Mouse (Mus musculus): Measurements from ENCODE around the gene Gm10959. TPM values are rescaled to one million over a fixed set of nuclear protein-coding genes. Genes with fewer than 3 reads are reported as not detected.

Gm10959 gene
- polyA plus RNA-seq, 1 experiment from 2014 or later: not detected

DNA sequence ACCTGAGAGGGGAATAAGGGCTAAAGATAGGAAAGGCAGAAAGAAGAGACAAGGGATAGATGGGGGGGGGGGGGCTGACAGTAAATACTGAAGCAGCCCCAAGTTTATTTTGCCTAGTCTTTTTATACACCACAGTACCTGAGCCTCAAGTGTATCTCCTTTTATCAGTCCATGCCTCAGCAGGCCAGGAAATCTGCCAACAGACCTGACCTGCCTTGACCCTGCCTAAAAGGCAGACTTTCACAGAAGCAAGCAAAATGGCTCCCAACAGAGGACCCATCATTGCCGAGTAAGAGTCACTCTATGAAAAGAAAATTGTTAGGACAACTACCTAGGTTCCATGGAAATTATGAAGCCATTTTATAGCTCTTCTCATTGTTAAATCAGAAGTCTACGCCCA is 11.3 kb downstream of the Gm10959 start:
- no peaks in the 10 kb centered on the region for H3K9me3 ChIP-seq (ENCODE audit: control insufficient read depth, low read depth, low read length)
- no peak for ATAC-seq (ENCODE audit: insufficient number of reproducible peaks, insufficient read depth, low FRiP score, low read depth)
- H3K4me3 ChIP-seq (ENCODE audit: low read depth, low read length): no peak overlapping the region
- H3K36me3 ChIP-seq (ENCODE audit: control insufficient read depth, insufficient read depth, low read length): no peaks in the 10 kb centered on the region
- WGBS: 85% methylated on average over 2 of the region's 2 CpGs
- H3K27me3 ChIP-seq (ENCODE audit: control insufficient read depth, insufficient read depth, low read length): no peaks in the 10 kb centered on the region
- no peak overlapping the region for H3K9ac ChIP-seq (replicated peaks; ENCODE audit: low read depth, low read length)
- H3K4me1 ChIP-seq (ENCODE audit: control insufficient read depth, insufficient read depth, low read length): no peaks in the 10 kb centered on the region
- H3K4me2 ChIP-seq (replicated peaks; ENCODE audit: low read depth, low read length): no peak overlapping the region
- H3K27ac ChIP-seq (ENCODE audit: low read length): no peak overlapping the region

DNA sequence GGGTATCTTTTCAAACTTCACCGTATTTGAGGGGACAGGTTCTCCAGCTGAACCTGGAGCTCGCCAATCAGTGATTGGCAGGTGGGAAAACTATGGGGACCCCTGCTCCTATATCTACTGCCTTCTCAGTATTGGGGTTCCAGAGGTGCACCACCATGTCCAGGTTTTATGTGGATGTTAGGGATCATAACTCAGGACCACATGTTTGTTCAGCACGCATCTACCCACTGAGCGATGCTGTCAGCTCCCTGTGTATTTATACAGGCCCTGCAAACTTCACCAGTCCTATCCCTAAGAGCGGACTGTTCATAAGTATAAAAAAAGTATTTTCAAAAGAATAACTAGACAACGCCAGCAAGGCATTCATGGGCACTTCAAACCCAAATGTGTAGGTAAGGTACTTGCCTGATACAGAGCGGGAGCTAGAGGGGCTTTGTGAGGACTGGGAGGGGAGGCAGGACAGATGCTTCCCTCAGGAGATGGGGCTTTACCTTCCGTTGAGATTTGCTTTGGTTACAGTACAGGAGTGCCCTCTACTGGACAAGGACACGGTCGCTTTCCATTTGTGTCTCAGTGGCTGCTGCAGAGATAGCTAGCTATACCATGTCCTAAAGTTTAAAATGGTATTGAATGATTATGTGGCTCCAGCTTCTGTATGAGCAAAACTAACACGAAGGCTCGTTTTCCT is 15.3 kb downstream of the Gm10959 start:
- WGBS: 37% methylated on average over 12 of the region's 12 CpGs
- H3K27ac ChIP-seq (ENCODE audit: low read length): no peak overlapping the region
- ATAC-seq (ENCODE audit: insufficient number of reproducible peaks, insufficient read depth, low FRiP score, low read depth): no peak
- H3K9me3 ChIP-seq (ENCODE audit: control insufficient read depth, low read depth, low read length): no peaks in the 10 kb centered on the region
- no peaks in the 10 kb centered on the region for H3K27me3 ChIP-seq (ENCODE audit: control insufficient read depth, insufficient read depth, low read length)
- H3K4me2 ChIP-seq (replicated peaks; ENCODE audit: low read depth, low read length): no peak overlapping the region
- no peaks in the 10 kb centered on the region for H3K4me1 ChIP-seq (ENCODE audit: control insufficient read depth, insufficient read depth, low read length)
- no peaks in the 10 kb centered on the region for H3K36me3 ChIP-seq (ENCODE audit: control insufficient read depth, insufficient read depth, low read length)
- H3K4me3 ChIP-seq (ENCODE audit: low read depth, low read length): no peak overlapping the region
- H3K9ac ChIP-seq (replicated peaks; ENCODE audit: low read depth, low read length): no peak overlapping the region

DNA sequence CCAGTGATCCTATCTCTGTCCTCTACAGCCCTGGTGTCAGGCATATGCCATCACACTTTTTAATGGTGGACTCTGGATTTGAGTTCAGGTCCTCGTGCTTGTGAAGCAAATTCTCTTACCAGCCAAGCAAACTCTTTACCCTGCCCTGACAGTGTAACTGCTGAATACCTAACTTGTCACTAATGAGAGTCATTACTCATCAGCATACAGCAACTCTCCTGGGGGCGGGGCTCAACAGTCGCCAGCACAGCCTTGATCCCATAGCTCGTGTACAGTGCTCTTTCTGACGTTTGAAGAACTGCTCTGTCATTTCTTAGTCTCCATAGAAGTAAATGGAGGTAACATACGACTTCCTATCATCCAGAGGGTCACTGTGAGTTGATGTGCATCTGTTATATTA is 20.9 kb downstream of the Gm10959 start:
- no peaks in the 10 kb centered on the region for H3K36me3 ChIP-seq (ENCODE audit: control insufficient read depth, insufficient read depth, low read length)
- WGBS: 47% methylated on average over 6 of the region's 6 CpGs
- ATAC-seq (ENCODE audit: insufficient number of reproducible peaks, insufficient read depth, low FRiP score, low read depth): no peak
- H3K27me3 ChIP-seq (ENCODE audit: control insufficient read depth, insufficient read depth, low read length): no peaks in the 10 kb centered on the region
- H3K4me1 ChIP-seq (ENCODE audit: control insufficient read depth, insufficient read depth, low read length): no peaks in the 10 kb centered on the region
- no peaks in the 10 kb centered on the region for H3K9me3 ChIP-seq (ENCODE audit: control insufficient read depth, low read depth, low read length)
- no peak overlapping the region for H3K4me2 ChIP-seq (replicated peaks; ENCODE audit: low read depth, low read length)
- no peak overlapping the region for H3K4me3 ChIP-seq (ENCODE audit: low read depth, low read length)
- no peak overlapping the region for H3K9ac ChIP-seq (replicated peaks; ENCODE audit: low read depth, low read length)
- H3K27ac ChIP-seq (ENCODE audit: low read length): no peak overlapping the region

DNA sequence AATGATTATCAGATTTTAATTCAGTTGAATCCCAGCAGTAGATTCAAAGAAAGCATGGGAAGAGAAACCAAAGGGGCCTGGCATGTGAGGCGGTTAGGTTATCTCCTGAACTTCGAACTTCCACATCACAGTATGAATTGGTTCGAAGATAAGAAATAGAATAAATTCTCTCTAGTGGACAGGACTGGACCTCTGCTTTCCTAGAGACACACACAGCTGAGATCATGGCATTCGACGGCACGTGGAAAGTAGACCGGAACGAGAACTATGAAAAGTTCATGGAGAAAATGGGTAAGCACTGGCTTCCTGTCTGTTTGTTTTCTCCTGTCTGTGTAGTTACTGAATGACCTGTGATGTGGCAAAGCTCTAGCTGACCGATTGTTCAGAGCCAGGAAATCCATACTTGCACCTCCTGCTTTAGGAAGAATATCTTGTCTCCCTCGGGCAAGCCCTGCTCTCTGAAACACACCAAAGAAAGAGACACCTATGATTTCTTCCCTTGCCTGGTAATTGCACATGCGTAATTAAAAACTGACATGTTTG is 23.9 kb downstream of the Gm10959 start:
- H3K36me3 ChIP-seq (ENCODE audit: control insufficient read depth, insufficient read depth, low read length): no peaks in the 10 kb centered on the region
- WGBS: 67% methylated on average over 11 of the region's 11 CpGs
- no peak overlapping the region for H3K4me3 ChIP-seq (ENCODE audit: low read depth, low read length)
- H3K4me1 ChIP-seq (ENCODE audit: control insufficient read depth, insufficient read depth, low read length): no peaks in the 10 kb centered on the region
- no peak overlapping the region for H3K4me2 ChIP-seq (replicated peaks; ENCODE audit: low read depth, low read length)
- no peaks in the 10 kb centered on the region for H3K27me3 ChIP-seq (ENCODE audit: control insufficient read depth, insufficient read depth, low read length)
- H3K27ac ChIP-seq (ENCODE audit: low read length): no peak overlapping the region
- no peaks in the 10 kb centered on the region for H3K9me3 ChIP-seq (ENCODE audit: control insufficient read depth, low read depth, low read length)
- H3K9ac ChIP-seq (replicated peaks; ENCODE audit: low read depth, low read length): no peak overlapping the region
- ATAC-seq (ENCODE audit: insufficient number of reproducible peaks, insufficient read depth, low FRiP score, low read depth): no peak

DNA sequence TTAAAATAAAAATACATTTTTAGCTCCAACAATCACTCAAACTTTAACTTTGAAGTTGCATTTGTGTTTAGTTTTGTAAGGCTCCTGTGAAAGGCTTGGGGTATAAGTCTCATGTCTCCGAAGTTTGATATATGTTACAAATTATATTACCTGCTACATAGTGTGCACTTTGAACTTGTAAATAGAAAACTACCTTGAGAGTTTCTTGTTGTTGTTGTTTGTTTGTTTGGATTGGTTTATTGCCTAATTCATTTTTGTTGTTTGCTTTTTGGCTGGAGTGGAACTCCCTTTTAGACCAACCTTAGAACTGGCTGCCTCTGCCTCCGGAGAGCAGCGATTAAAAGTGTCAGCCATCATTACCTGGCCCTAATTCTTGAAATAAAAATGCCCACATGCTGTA is 24.4 kb downstream of the Gm10959 start, which contains the start of gene Fabp2:
Gene Fabp2 (plus strand): TSS at position 301 of the 400 bp plus-strand sequence.
- no peaks in the 10 kb centered on the region for H3K27me3 ChIP-seq (ENCODE audit: control insufficient read depth, insufficient read depth, low read length)
- ATAC-seq (ENCODE audit: insufficient number of reproducible peaks, insufficient read depth, low FRiP score, low read depth): no peak
- no peak within 1 kb of the TSS for H3K4me3 ChIP-seq (ENCODE audit: low read depth, low read length)
- H3K27ac ChIP-seq (ENCODE audit: low read length): no peak within 1 kb of the TSS
- no peaks in the 10 kb centered on the region for H3K36me3 ChIP-seq (ENCODE audit: control insufficient read depth, insufficient read depth, low read length)
- 92% methylated on average over 3 of the region's 3 CpGs for WGBS
- no peaks in the 10 kb centered on the region for H3K9me3 ChIP-seq (ENCODE audit: control insufficient read depth, low read depth, low read length)
- no peak within 1 kb of the TSS for H3K9ac ChIP-seq (replicated peaks; ENCODE audit: low read depth, low read length)
- no peak within 1 kb of the TSS for H3K4me2 ChIP-seq (replicated peaks; ENCODE audit: low read depth, low read length)
- no peaks in the 10 kb centered on the region for H3K4me1 ChIP-seq (ENCODE audit: control insufficient read depth, insufficient read depth, low read length)

DNA sequence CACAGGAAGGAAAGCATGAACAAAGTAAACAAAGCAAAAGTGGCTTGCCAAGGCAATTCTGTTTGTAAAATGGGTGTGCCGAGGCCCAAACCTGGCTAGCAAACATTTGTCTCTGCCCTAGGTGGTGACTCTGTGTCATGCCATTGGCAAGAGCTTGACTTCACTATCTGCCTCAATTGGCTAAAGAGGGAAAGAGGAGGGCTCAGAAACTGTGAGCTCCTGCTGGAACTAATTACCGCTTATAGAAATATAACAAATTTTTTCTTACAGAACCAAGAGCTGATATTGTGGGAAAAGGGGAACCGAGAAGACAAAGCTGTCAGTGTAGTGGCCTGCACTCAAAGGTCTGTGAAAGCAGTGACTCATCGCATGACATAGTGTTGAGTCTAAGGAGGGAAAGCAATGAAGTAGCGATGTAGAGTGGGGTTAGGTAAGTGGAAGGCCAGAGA is 30.8 kb downstream of the Gm10959 start:
- Histone ChIP-seq H3K9ac (replicated peaks; ENCODE audit: low read depth, low read length) (no peak overlapping the region), H3K4me1 (ENCODE audit: control insufficient read depth, insufficient read depth, low read length) (no peaks in the 10 kb centered on the region), H3K9me3 (ENCODE audit: control insufficient read depth, low read depth, low read length) (no peaks in the 10 kb centered on the region), H3K4me3 (ENCODE audit: low read depth, low read length) (no peak overlapping the region), H3K27me3 (ENCODE audit: control insufficient read depth, insufficient read depth, low read length) (no peaks in the 10 kb centered on the region), H3K4me2 (replicated peaks; ENCODE audit: low read depth, low read length) (no peak overlapping the region), H3K36me3 (ENCODE audit: control insufficient read depth, insufficient read depth, low read length) (no peaks in the 10 kb centered on the region), H3K27ac (ENCODE audit: low read length) (peak overlapping the region; percentile 52; the same call in 1 of the 2 replicates)
- ATAC-seq (ENCODE audit: insufficient number of reproducible peaks, insufficient read depth, low FRiP score, low read depth): peak; percentile 71
- 63% methylated on average over 5 of the region's 5 CpGs for WGBS

DNA sequence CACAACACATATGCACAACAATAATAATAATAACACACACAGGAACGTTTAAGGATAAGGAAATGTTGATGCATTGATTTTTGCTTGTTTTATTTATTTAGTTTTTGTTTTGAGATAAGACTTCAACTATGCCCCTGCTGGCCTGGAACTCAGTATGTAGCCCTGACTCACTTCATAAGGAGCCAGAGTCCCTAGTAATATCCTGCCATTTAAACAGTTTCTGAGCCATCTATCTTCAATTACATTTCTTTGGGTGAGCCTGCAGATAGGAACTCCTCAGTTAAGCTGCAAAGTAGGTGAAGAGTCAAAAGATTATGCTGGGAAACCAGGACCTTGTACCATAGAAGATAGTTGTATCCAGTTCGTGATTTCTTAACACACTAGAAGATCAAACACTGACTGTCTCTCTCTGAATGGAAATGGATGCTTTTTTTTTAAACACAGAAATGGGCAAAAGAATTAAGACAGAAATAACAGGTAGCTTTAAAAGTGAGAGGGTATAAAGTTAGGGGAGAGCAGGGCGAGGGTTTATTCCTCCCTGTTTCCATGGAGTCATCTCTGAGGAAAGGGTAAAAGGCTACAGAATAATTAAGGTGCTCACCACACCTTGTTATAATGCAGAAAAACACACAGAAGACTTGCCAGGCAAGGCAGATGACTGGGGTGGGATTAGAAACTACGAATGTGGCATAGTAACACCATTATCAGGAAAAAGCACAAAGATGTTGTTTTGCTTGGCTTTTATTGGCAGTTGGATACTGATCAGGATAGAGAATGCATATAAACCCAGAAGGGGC is 31.5 kb downstream of the Gm10959 start:
- H3K27ac ChIP-seq (ENCODE audit: low read length): peak overlapping the region; percentile 40; the same call in 1 of the 2 replicates
- no peaks in the 10 kb centered on the region for H3K4me1 ChIP-seq (ENCODE audit: control insufficient read depth, insufficient read depth, low read length)
- no peaks in the 10 kb centered on the region for H3K36me3 ChIP-seq (ENCODE audit: control insufficient read depth, insufficient read depth, low read length)
- no peaks in the 10 kb centered on the region for H3K9me3 ChIP-seq (ENCODE audit: control insufficient read depth, low read depth, low read length)
- no peak overlapping the region for H3K9ac ChIP-seq (replicated peaks; ENCODE audit: low read depth, low read length)
- WGBS: 59% methylated on average over 4 of the region's 4 CpGs
- H3K4me2 ChIP-seq (replicated peaks; ENCODE audit: low read depth, low read length): no peak overlapping the region
- no peaks in the 10 kb centered on the region for H3K27me3 ChIP-seq (ENCODE audit: control insufficient read depth, insufficient read depth, low read length)
- peak; percentile 33; the same call in 1 of the 2 replicates for ATAC-seq (ENCODE audit: insufficient number of reproducible peaks, insufficient read depth, low FRiP score, low read depth)
- H3K4me3 ChIP-seq (ENCODE audit: low read depth, low read length): no peak overlapping the region

DNA sequence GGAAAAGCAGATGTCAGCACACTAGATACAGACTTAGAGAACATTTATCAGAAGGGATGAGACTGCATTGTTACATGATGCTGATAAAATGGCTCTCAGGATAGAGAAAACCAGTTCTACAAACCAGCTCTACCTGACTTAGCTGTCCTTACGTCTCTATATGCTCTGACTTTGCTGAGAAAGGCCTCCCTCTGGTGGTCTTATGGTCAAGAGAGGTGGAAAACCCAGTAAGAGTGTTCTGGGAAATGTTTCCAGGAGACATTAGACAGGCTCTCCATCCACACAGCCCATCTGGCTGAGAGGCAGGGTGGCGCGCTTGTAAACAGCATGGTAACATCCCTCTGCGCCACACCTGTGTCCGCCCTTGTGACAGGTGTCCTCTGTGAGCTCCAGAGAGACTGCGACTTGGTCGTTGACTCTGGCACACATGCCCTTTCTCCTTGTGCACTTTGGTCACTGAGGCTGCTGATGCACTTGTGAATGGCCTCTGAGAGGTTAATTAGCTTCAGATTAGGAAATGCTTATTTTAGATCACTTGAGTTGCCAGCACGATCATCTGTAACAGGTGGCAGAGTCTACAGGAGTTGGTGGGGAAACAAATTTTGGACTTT is 40.4 kb downstream of the Gm10959 start:
- no peak overlapping the region for H3K27ac ChIP-seq (ENCODE audit: low read length)
- 78% methylated on average over 8 of the region's 8 CpGs for WGBS
- no peak overlapping the region for H3K9ac ChIP-seq (replicated peaks; ENCODE audit: low read depth, low read length)
- ATAC-seq (ENCODE audit: insufficient number of reproducible peaks, insufficient read depth, low FRiP score, low read depth): no peak
- no peak overlapping the region for H3K4me2 ChIP-seq (replicated peaks; ENCODE audit: low read depth, low read length)
- H3K36me3 ChIP-seq (ENCODE audit: control insufficient read depth, insufficient read depth, low read length): no peaks in the 10 kb centered on the region
- no peak overlapping the region for H3K4me3 ChIP-seq (ENCODE audit: low read depth, low read length)
- no peaks in the 10 kb centered on the region for H3K9me3 ChIP-seq (ENCODE audit: control insufficient read depth, low read depth, low read length)
- H3K4me1 ChIP-seq (ENCODE audit: control insufficient read depth, insufficient read depth, low read length): no peaks in the 10 kb centered on the region
- no peaks in the 10 kb centered on the region for H3K27me3 ChIP-seq (ENCODE audit: control insufficient read depth, insufficient read depth, low read length)

Data from stomach, embryonic 14.5 days (tissue).